Mouse (Mus musculus): Measurements from ENCODE around the gene Arl15.

DNA sequence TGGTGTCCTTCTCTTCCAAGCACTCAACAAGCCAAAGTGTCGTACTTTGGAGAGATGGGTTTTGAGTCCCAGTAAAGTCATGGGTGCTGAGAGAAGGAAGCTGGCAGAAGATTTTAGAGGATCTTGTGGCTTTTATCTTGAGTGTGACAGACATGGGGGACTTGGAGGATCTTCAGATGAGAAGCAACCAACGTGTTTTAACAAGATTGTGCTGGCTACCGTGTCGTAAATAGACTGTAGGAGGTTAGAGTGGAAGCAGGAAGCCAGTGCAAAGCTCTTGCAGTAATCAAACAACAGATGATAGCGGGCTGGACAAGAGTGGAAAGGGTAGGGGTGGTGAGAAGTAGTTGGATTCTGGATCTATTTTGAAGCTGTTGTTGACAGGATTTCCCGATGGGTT lies 109.0 kb downstream of the Arl15 start:
- TF ChIP-seq CTCF (IDR thresholded peaks at IDR 0.05; ENCODE audit: low read depth, low read length) (no peak), POLR2A (IDR thresholded peaks at IDR 0.05; ENCODE audit: borderline replicate concordance, low read depth, low read length) (no peak)
